Mouse (Mus musculus) myocyte (in vitro differentiated cells): Measurements from ENCODE around the gene Bri3.
A peak's percentile ranks its signal among the peaks of the same experiment; 100 is the strongest.

ENCODE experiments used
- MYOD1 ChIP-seq, 3 experiments: IDR thresholded peaks; one replicate each; pipeline ENCODE4 v1.6.1; 2011; ENCODE audit warnings: control low read depth in 2 of 3, low read depth in 2 of 3, mild to moderate bottlenecking in 2 of 3, moderate library complexity in 1 of 3; ENCODE audit not compliant: insufficient read length in 2 of 3, control insufficient read depth in 1 of 3
- MYOG ChIP-seq, 3 experiments: IDR thresholded peaks; one replicate each; pipeline ENCODE4 v1.6.1; 2011; ENCODE audit warnings: control low read depth in 2 of 3, low read depth in 2 of 3, mild to moderate bottlenecking in 2 of 3; ENCODE audit not compliant: insufficient read length in 2 of 3, control insufficient read depth in 1 of 3, insufficient read depth in 1 of 3
- POLR2A ChIP-seq: IDR thresholded peaks from one replicate; pipeline ENCODE4 v1.6.1; 2011; ENCODE audit warnings: low read depth, mild to moderate bottlenecking, control low read depth, moderate library complexity; ENCODE audit not compliant: insufficient read length
- POLR2AphosphoS2 ChIP-seq: IDR thresholded peaks from one replicate; pipeline ENCODE4 v1.6.1; 2011; ENCODE audit warnings: low read depth, control low read depth; ENCODE audit not compliant: insufficient read length
- REST ChIP-seq: IDR thresholded peaks from one replicate; pipeline ENCODE4 v1.6.1; 2011; ENCODE audit warnings: mild to moderate bottlenecking, control low read depth, moderate library complexity; ENCODE audit not compliant: insufficient read depth, insufficient read length
- TCF12 ChIP-seq: IDR thresholded peaks from one replicate; pipeline ENCODE4 v1.6.1; 2011; ENCODE audit warnings: mild to moderate bottlenecking, control low read depth; ENCODE audit not compliant: poor library complexity, insufficient read depth, severe bottlenecking

- TF ChIP-seq POLR2A (no peak), TCF12 (no peak), REST (no peak), POLR2AphosphoS2 (no peak), MYOG (IDR thresholded peaks at IDR 0.05; ENCODE audit: control insufficient read depth in 1 of 3, insufficient read depth in 1 of 3, insufficient read length in 2 of 3, low read depth in 2 of 3) (peak in 1 of 3 experiments; percentile 15), MYOD1 (IDR thresholded peaks at IDR 0.05; ENCODE audit: control insufficient read depth in 1 of 3, insufficient read length in 2 of 3, low read depth in 2 of 3) (peak in 1 of 3 experiments; percentile 34)
These were observed 39.9 kb upstream of the Bri3 start for GRCm38 (mm10) chr5:144204303-144204702.
